Mouse (Mus musculus): ENCODE measurements around the gene Baz2b. TPM values are rescaled to one million over a fixed set of nuclear protein-coding genes. Genes with fewer than 3 reads are reported as not detected.
A peak's percentile ranks its signal among the peaks of the same experiment; 100 is the strongest.
"Not testable (repeated sequence)": the region's sequence is repeated elsewhere in the genome, so short reads cannot be mapped to it uniquely, and the experiment has no call there.

Baz2b gene
- total RNA-seq, 2 experiments from 2014 or later: 55.3 to 56.7 TPM

GRCm38 (mm10) chr2:59881831-59882741, 327.6 kb downstream of the Baz2b start, which contains the start of gene Wdsub1:
Wdsub1 (minus strand) TSS chr2:59882591.
- DNase-seq (ENCODE audit: low spot score in 2 of 2): peak; percentile 86 to 92

DNA sequence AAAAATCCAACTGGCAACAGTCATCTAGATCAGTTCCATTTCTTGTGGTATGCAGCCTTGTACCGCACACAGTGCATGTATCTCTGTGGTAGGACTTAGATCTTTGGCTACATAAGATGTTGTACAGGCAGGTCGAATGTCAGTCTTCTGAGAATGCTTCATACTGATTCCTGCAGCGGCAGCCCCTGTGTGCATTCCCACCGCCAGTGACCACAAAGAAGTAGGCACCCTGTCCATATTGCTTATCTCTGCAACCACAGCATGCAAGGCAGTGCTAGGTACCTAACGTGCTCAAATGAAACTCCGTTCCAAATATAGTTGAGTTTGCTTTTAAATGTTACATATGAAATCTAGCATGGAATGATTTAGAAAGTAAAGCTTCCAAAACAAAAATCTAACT, 328.2 kb downstream of the Baz2b start:
- no peak for DNase-seq (ENCODE audit: low spot score in 2 of 2)

GRCm38 (mm10) chr2:59878221-59878620, 331.4 kb downstream of the Baz2b start:
- no peak for DNase-seq (ENCODE audit: low spot score in 2 of 2)

DNA sequence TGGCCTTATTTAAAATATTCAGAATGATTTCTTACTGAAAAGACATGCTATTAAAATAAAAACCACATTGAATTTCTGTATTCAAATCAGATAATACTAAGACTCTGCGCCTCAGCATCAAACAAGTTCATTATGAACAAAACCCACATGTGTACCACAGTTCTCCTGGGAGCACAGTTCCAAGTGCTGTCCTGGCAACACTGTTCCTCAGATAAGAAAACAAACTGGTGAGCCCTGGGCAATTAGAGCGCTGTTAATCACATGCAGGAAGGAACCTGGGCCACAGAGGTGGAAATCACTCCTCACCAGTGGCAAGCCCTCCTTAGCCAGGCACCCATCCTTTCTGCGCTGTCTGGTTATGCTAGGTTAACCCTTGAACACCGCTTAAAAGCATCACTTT, 332.3 kb downstream of the Baz2b start:
- no peak for DNase-seq (ENCODE audit: low spot score in 2 of 2)

DNA sequence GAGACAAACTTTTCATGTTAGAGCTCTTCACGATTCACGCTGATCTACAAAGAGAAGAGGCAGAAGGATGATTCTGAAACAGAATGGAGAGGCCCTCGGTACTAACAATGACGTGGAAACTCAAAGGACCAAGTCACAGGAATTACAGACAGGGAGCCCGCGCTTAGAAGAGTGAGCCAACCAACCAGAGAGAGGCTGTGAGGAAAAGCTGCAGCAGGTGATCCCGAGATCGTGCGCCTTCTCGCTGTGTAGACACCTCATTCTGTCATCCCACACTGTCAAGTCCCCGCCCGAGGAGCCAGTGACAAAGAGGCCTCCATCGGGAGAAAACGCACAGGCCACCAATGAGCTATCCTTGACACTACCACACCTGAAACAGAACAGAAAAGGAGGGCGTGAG, 333.2 kb downstream of the Baz2b start:
- no peak for DNase-seq (ENCODE audit: low spot score in 2 of 2)

- DNase-seq (ENCODE audit: low spot score in 2 of 2): no peak
These were observed 339.1 kb downstream of the Baz2b start for GRCm38 (mm10) chr2:59870526-59870925.

GRCm38 (mm10) chr2:59862618-59863017, 347.0 kb downstream of the Baz2b start:
- DNase-seq (ENCODE audit: low spot score in 2 of 2): no peak

DNA sequence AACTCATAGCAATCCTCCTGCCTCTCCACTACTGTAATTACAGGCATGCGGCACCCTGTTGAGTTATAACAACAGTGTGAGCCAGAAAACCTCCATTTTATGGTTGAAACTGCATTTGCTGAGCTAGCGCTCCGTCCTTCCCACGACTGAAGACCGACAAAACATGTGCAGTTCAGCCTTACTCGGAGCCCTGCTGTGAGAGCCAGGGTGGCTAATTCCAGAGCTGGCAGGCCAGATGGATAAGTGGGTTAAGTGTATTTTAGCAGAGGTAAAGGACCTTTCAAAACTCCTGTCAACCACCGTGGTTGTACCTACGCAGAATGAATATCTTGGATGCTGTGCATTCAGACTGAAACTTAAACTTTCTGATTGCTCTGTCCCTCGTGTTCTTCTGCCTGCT, 355.3 kb downstream of the Baz2b start:
- DNase-seq (ENCODE audit: low spot score in 2 of 2): peak in 1 of 2 experiments; percentile 16

GRCm38 (mm10) chr2:59853543-59853942, 356.1 kb downstream of the Baz2b start:
- no peak for DNase-seq (ENCODE audit: low spot score in 2 of 2)

DNA sequence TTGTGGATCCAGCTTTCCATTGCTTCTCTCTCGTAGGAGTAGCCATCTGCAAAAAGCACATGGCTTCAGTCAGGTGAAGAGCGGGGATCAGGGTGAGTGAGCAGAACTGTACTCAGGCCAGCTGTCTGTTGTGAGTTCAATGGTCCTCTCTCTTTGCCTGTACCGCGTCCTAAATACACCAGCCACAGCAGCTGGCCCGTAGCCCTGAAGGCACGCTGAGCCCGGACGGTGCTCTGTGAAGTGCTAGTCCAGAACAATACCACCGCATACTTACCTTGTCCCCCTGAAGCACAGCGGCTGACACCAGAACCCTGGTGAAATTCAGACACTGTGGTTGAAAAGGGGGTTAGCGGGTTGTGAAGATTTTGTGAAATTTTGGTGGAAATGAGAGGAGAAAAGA, 356.7 kb downstream of the Baz2b start:
- no peak for DNase-seq (ENCODE audit: low spot score in 2 of 2)

DNA sequence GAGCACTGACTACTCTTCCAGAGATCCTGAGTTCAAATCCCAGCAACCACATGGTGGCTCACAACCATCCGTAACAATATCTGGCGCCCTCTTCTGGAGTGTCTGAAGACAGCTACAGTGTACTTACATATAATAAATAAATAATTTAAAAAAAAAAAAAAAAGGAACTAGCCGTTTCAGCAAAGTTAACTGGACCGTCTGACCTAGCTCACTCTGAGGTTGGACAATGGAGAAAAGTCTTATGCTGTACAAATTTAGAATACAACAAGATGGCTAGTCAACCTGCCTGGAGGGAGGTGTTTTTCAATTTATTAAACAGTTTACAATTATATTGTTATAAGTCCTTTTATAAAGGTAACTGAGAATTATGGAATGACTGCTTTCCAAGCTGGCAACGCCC, 357.8 kb downstream of the Baz2b start:
- DNase-seq (ENCODE audit: low spot score in 2 of 2): not testable (repeated sequence)

Other genes starting within 250 kb of the Baz2b start
- gene March7, start within 50 bp of the Baz2b start, total RNA-seq (2021): 10 to 100 TPM; 58.4 to 63.5 TPM
- 10 to 100 TPM; 20.2 to 20.6 TPM for gene Cd302, start 74.6 kb upstream of the Baz2b start, total RNA-seq (2021)
- under 1 TPM; 0.56 to 0.63 TPM for gene Ly75, start 173.5 kb upstream of the Baz2b start, total RNA-seq (2021)